Mouse (Mus musculus) skeletal muscle tissue, adult 2 months (tissue): Measurements from ENCODE around the gene 1700003E16Rik.

ENCODE experiments used
- DNase-seq: peaks from one replicate; pipeline ENCODE4 v3.0.0-alpha.2; 2012; ENCODE audit warnings: low read depth, low spot score

Gene 1700003E16Rik

GRCm38 (mm10) chr6:83127419-83127818, 28.8 kb upstream of the 1700003E16Rik start:
- DNase-seq = no peak

- DNase-seq = no peak
Measured at GRCm38 (mm10) chr6:83131469-83132034, 24.7 kb upstream of the 1700003E16Rik start.

DNA sequence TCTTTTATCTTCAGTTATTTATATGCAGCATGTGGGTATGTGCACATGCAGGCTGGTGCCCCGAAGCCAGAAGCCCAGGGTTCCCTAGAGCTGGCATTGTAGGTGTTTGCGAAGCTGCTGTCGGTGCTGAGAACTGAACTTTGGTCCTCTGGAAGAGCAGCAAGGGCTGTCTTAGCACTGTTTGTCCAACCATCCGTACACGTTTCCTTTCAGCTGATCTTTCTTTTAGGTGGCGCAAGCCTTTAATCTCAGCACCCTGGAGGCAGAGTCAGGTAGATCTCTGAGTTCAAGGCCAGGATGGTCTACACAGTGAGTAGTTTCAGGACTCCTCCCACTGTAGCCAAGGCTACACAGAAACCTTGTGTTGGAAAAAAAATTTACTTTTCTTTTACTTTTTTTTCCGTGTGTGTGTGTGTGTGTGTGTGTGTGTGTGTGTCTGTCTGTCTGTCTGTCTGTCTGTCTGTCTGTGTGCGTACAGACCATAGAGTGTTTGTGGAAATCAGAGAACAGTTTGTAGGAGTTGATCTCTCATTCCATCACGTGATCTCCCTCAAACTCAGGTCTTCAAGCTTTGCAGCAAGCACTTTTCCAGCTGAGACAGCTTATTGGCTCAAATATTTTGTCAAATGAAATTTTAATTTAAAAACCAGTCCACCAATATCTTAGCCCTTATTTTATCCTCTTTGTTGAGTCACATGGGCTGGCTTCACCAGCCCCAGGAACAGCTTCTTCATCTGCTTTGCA, 23.9 kb upstream of the 1700003E16Rik start:
- DNase-seq = no peak

DNA sequence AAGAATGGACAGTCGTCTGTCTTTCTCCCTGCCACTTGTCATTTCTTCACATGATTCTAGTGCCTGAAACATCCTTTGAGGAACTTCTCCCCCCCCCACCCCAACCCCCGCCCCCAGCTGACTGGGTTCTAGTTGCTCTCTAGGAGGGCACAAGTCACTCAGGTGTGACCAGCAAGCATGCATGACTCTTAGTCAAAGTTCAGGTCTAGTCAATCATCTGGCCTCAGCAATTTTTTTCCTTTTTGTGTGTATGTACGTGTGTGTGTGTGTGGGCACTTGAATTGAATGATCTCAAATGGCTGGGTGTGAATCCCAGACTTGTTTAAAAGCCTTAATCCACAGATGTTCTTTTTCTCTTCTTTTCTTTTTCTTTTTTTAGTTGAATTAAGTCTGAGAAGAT, 22.0 kb upstream of the 1700003E16Rik start:
- no peak for DNase-seq

- no peak for DNase-seq
Measured at GRCm38 (mm10) chr6:83134951-83135513, 21.2 kb upstream of the 1700003E16Rik start, which contains the start of gene Rtkn. Rtkn (plus strand) TSS chr6:83135463.

GRCm38 (mm10) chr6:83135571-83136161, 20.5 kb upstream of the 1700003E16Rik start:
- DNase-seq = no peak

DNA sequence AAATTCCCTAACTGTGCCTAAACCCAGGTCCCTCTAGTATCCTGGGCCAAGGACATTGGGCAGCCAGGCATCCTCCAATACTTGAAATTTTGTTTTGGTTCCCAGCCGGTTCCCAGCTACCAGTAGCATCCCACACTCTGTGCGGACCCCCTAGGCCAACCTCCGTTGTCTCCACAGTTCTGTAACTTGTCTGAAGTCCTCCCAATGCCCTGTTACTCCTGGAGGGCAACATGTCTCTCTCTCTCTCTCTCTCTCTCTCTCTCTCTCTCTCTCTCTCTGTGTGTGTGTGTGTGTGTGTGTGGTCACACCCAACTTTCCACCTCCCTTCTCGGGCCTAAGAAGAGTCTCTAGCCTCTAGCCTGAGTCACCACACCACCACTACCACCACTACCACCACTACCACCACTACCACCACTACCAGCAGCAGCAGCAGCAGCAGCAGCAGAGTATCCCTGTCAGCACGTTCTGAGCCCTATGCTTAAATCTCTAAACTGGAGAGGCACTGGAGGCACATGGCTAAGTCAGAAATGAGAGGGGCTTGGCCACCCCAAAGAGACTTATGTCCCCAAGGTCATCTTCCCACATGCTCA, 19.8 kb upstream of the 1700003E16Rik start:
- no peak for DNase-seq

DNA sequence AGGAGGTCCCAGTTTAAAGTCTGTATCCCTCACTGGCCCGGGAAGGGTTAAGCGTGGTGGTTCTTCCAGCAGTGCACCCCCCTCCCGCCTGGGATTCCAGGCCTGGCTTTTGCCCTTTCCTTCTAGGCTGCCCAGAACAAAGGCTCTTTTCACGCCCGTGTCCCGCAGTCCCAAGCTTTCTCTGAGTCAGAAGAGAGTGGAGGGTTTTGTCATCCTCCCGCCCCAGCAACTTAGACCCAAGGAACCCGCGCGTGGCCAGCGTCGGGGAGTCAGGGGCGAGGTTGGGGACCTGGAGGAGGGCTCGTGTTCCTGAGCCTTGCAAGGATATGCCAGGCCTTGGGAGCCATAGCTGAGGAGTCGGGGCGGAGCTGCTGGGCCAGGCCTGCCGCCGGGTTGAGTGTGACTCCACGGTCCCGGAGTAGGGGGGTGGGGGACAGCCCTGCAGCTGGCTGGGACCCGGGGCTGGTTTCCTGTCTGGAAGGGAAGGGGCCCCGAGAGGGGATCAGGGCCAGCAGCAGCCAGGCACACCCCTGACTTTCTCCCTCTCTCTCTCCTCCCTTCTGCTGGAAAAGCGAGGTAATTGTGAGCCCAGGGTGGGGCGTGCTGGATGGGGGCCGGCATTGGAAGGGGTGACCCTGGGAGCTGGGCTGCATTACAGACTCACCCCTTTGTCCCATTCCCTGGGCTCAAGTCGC, 19.2 kb upstream of the 1700003E16Rik start:
- DNase-seq = peak; percentile 68

GRCm38 (mm10) chr6:83137576-83137950, 18.6 kb upstream of the 1700003E16Rik start:
- peak; percentile 85 for DNase-seq

DNA sequence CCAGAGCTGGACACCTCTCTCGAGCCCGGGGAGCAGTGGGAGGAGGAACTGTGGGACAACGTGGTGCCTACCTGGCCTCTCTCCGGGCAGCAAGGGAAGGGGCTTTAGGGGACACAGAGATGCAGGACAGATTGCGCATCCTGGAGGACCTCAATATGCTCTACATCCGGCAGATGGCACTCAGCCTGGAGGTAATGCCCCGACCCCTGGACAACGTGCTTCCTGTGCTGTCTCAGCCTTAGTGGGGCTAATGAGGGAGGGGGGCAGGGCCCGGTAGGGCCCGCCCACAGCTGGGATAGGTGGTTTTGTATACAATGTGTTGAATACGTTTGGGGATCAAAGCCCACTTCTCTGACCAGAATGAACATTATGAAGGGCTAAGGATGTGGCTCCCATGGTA, 18.1 kb upstream of the 1700003E16Rik start:
- DNase-seq = no peak

DNA sequence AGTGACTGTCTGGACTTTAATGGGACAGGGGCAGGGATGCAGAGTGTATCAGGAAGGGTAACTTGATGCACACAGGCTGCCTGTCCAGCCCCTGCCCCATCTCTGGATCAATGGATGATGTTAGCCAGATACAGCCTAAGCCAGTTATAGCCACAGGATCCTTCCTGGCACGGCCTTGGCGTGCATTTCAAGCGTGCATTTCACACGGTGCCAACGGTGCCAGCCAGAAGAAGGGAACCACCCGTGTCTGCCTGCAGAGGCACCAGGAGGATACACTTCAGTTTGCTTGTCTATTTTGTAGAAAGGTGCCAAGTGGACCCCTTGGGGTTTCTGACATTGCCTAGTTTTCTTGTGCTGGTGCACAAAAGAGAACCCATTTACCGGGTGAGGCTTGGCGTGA, 16.2 kb upstream of the 1700003E16Rik start:
- no peak for DNase-seq

DNA sequence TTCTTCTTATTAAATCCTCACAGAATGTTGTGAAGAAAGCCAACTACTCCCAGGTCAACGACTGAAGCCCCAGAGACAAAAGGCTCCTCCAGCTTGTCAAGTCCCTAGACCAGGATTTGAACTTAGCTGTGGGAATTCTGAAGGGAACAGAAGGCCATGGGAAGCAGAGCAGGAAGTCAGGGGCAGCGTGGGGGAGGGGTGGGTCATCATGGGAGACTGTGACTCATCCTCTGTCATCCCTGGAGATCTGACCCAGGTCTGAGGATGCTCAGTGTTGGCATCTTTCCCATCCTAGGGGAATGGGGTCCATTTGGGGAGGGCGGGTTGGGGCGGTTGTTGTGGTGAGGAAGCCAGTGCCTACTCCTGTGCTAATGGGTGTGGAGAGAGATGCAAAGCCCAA, 14.6 kb upstream of the 1700003E16Rik start:
- DNase-seq = no peak

- DNase-seq = no peak
Measured at GRCm38 (mm10) chr6:83142211-83142731, 13.9 kb upstream of the 1700003E16Rik start.

DNA sequence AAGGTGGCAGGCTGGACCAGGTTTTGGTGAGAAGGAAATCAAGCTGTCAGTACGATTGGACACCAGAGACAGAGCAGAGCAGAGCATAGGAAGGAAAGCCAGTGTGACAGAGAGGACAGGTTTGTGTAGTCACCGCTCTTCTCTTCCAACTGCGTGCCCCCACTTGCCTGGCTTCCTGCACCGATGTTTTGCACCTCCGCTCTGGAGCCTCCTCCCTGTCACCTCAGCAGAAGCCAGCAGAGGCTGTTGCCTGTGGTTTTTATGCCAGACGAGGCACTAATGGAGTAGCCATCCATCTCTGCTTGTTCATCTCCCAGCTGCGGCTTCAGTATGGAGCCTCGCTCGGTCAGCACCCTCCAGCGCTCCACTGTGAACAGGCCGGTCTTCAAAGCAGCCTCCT, 13.3 kb upstream of the 1700003E16Rik start:
- no peak for DNase-seq

- DNase-seq = no peak
Measured at GRCm38 (mm10) chr6:83145209-83145608, 11.0 kb upstream of the 1700003E16Rik start.

GRCm38 (mm10) chr6:83145805-83146204, 10.4 kb upstream of the 1700003E16Rik start:
- no peak for DNase-seq

GRCm38 (mm10) chr6:83147280-83147679, 8.9 kb upstream of the 1700003E16Rik start:
- no peak for DNase-seq

DNA sequence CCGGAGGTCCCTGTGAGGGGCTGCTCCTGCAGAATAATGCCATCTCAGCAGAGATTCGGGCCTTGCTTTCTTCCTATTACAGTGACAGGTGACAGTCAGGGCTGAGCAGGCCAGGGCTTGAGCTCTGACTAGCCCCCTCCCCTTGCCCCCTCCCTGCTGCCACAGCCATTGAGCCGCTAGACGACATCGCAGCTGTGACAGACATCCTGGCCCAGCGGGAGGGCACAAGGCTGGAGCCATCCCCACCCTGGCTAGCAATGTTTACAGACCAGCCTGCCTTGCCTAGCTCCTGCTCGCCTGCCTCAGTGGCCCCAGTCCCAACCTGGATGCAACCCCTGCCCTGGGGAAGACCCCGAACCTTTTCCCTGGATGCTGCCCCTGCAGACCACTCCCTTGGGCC, 4.5 kb upstream of the 1700003E16Rik start:
- DNase-seq = no peak

GRCm38 (mm10) chr6:83153038-83153437, 3.2 kb upstream of the 1700003E16Rik start:
- no peak for DNase-seq

DNA sequence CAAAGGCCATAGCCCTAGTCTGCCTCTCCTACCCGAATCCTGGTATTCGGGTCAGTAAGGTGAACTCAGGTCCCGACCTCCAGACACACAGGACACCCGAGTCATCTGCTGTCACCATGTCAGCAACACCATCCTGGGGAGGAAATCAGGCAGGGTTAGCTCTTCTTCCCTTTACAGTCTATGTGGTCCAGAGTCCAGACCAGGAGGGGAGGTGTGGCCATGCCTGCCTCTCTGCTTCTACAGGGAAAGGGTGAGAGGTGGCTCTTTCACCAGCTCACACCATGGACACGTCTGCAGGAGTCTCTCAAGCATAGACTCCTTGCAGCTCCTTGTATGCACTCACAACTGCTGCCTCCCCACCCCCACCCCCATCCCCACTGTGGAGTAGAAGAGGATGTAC, 2.7 kb upstream of the 1700003E16Rik start:
- DNase-seq = no peak

DNA sequence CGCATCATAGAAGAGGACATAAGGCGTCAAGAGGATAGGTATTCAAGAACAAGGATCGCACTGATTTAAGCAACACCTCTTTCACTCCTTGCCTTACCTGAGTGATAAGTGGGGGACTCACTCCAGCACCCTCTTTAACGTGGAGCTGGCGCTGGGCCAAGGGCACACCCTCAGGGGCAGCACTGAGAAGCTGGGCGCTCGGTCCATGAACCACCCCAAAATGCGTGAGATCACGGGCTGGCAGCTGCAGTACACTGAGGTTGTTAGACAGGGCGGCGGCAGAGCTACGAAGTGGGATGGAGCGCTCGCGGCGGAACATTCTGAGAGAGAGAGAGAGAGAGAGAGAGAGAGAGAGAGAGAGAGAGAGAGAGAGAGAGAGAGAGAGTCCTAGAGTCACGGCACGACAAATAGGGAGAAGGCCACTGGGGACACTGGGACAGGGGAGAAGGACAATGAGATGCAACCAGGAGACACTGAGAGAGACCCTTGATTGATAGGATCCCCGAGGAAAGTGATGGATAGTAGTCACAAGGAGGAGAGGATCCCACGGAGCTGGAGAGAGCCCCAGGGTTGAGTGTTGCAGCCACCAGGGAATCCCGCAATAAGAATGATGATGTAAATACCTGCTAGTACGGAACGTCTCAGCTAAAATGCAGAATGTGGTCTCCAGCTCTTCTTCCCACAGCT, 509 bp upstream of the 1700003E16Rik start:
- DNase-seq = no peak
